Mouse (Mus musculus) embryo, embryonic 9.5 days (tissue): ENCODE data around the gene Srsx.
"Not testable (repeated sequence)": the region's sequence is repeated elsewhere in the genome, so short reads cannot be mapped to it uniquely, and the experiment has no call there.

Experiments used
- DNase-seq: peaks from one replicate; pipeline ENCODE4 v3.0.0-alpha.2; 2017; ENCODE audit errors: extremely low spot score

Gene Srsx

GRCm38 (mm10) chrX:123222381-123222780 lies at the start of gene Srsx:
Srsx (minus strand) TSS chrX:123222481.
- not testable (repeated sequence) for DNase-seq

GRCm38 (mm10) chrX:123246807-123247206 lies 24.5 kb upstream of the Srsx start, which contains the start of gene Gm17577:
Gm17577 (minus strand) TSS chrX:123246907.
- not testable (repeated sequence) for DNase-seq
